Mouse (Mus musculus): Measurements from ENCODE around the gene Pla2g4d.

The Pla2g4d gene

GRCm38 (mm10) chr2:120288995-120289394, at the start of gene Pla2g4d:
Gene Pla2g4d, minus strand, starts transcription at chr2:120289197.
- no peak for DNase-seq (ENCODE audit: low read depth, low spot score)

- peak; percentile 42 for DNase-seq (ENCODE audit: low read depth, low spot score)
These were observed 48.9 kb upstream of the Pla2g4d start for GRCm38 (mm10) chr2:120337886-120338285.

GRCm38 (mm10) chr2:120331575-120331974, 42.6 kb upstream of the Pla2g4d start:
- peak; percentile 25 for DNase-seq (ENCODE audit: low read depth, low spot score)

GRCm38 (mm10) chr2:120315077-120315476, 26.1 kb upstream of the Pla2g4d start:
- no peak for DNase-seq (ENCODE audit: low read depth, low spot score)

DNA sequence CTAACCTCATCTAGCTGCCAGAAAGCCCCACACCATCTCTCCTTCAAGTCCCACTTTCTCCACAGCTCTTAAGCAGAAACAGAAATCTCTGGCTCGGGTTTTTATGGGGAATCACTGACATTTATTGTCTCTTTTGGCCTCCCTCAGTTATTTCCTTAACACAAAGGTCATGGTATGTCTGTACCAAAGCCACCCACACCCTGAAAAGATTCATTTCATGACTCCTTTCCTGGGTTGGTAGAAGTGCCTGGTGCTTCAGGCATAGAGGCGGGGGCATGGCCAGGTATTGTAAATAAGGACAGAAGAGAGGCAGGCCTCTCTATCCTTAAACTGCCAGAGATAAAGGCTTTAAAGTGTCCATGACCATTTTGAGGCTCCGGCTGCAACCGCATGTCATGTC, 25.5 kb upstream of the Pla2g4d start:
- DNase-seq (ENCODE audit: low read depth, low spot score): no peak

- DNase-seq (ENCODE audit: low read depth, low spot score): no peak
These were observed 25.0 kb upstream of the Pla2g4d start, which contains the start of gene Pla2g4f for GRCm38 (mm10) chr2:120313976-120314375. Gene Pla2g4f, minus strand, starts transcription at chr2:120314165.

GRCm38 (mm10) chr2:120312276-120312825, 23.4 kb upstream of the Pla2g4d start:
- DNase-seq (ENCODE audit: low read depth, low spot score): no peak

- no peak for DNase-seq (ENCODE audit: low read depth, low spot score)
These were observed 15.1 kb upstream of the Pla2g4d start for GRCm38 (mm10) chr2:120304113-120304512.

- DNase-seq (ENCODE audit: low read depth, low spot score): no peak
These were observed 12.1 kb upstream of the Pla2g4d start for GRCm38 (mm10) chr2:120301076-120301475.

DNA sequence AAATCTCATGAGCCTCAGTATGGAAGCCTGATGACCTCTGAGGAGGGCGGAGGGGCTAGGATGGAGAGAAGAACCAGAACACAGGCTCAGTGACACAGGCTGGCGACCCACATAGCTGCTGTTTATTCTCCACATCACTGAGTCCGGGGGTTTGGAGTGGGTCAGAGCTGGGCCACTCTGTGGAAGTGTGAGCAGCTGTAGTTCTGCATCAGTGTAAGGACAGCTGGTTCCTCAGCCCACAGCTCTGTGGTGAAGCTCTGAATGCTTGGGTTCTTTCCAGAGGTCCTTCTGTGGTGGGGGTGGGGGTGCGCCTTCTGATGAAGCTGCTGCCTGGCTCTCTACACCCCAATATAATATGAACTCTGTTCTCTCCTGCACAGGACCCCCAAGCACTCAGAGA, 10.9 kb upstream of the Pla2g4d start:
- no peak for DNase-seq (ENCODE audit: low read depth, low spot score)

DNA sequence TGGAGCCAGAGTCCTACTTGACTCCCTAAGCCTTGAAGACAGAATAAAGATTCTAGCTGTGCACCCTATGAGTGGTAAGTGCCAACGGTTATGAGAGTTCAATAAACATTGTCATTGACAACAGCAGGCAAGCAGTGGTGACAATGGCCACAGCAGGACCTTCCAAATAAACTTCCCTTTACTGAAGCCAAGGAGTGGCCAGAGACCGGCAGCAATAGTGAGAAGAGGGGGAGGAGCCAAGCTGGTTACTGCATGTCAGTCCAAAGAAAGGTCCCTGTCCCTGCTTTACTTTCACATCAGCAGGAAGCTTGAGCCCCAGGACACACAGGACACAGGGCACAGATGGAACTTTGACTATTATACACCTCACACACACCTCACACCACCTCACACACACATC, 7.2 kb upstream of the Pla2g4d start:
- no peak for DNase-seq (ENCODE audit: low read depth, low spot score)

- no peak for DNase-seq (ENCODE audit: low read depth, low spot score)
These were observed 2.6 kb upstream of the Pla2g4d start for GRCm38 (mm10) chr2:120291471-120292078.

DNA sequence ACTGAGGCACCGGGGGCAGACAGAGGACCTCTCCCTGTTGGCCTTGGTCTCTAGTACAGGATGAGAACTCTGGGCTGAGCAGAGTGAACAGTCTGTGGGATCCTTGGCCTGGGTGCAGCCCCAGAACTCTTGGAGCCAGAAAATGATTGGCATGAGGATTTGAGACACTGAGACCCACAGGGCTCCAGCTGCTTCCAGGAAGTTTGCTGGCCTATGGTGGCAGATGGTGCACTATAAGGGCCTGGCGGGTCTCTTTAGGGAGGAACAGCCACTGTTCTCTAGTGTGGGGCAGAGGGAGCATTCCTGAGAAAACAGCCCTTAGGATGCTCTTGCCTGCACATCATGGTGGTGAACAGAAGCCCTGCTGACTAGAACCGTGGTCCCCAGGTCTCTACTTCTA, 596 bp downstream of the Pla2g4d start:
- DNase-seq (ENCODE audit: low read depth, low spot score): no peak

DNA sequence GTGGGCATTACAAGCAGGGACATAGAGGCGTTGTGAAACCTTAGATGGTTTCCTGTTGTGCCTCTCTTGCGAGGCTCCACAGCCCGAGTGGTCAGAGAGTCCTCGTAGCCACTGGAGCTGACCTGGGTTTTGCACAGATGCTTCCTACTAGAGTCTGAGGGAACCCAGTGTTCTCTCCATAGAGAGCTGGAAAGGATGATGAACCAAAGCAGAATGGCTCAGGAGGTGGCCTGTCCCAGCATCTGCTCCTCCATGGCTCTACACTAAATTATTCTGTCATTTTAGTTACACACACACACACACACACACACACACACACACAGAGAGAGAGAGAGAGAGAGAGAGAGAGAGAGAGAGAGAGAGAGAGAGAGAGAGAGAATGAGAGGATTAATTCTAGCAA, 3.4 kb downstream of the Pla2g4d start:
- no peak for DNase-seq (ENCODE audit: low read depth, low spot score)

GRCm38 (mm10) chr2:120284705-120285104, 4.3 kb downstream of the Pla2g4d start:
- no peak for DNase-seq (ENCODE audit: low read depth, low spot score)

GRCm38 (mm10) chr2:120284094-120284493, 4.9 kb downstream of the Pla2g4d start:
- DNase-seq (ENCODE audit: low read depth, low spot score): no peak

DNA sequence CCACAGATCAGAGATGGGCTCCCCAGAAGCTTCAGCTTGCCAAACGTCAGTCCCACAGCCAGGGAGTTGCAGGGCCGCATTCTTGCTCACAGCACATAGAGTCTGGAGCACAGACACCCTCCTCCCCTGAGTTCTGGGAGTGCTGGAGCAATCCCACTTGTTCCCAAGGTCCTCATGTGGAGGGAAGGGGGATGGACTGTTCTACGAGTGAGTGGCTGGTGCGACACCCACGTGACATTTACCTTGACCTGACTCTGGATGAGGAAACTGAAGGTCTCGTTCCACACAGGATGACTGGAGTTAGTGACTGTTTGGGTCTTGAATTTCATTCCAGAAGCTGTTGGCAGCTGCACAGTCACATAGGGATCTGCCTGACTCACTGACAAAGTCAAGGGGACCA, 5.4 kb downstream of the Pla2g4d start:
- DNase-seq (ENCODE audit: low read depth, low spot score): no peak

DNA sequence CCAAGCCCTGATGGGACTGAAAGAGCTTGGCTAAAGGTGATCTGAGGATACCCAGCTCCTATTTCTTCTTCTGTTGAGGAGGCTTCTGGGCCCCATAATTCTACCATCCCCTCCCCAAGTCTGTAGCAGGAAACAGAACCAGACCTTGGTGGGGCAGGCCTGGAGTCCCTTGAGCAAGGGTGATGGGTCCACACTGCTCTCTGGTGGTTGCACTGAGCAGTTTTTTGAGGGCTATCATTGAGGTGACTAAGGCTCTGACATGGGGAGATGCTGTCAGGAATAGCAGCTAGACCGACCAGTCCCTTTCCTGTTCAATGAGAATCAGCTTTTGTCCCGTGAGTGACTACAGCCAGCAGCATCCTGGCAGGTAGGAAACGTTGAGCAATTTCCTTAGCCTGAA, 7.8 kb downstream of the Pla2g4d start:
- peak; percentile 34 for DNase-seq (ENCODE audit: low read depth, low spot score)

DNA sequence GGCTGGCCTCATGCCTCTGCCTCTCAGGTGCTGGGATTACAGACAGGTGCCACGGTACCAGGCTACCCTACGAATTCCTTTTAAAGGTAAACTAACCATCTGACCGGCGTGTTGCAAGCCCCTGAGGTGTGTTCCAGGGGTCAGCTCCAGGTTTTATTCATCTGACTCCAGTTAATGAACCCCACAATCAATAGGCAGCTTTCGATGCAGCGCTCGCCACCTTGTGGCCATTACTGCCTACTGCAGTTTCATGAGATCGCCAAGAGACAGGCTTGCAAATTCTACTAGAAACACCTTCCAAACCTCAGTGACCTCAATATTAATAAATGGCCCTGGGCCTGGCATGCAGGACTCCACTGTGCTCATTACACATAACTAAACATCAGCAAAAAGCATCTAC, 9.0 kb downstream of the Pla2g4d start:
- DNase-seq (ENCODE audit: low read depth, low spot score): peak; percentile 67

GRCm38 (mm10) chr2:120276951-120277350, 12.0 kb downstream of the Pla2g4d start:
- DNase-seq (ENCODE audit: low read depth, low spot score): no peak

DNA sequence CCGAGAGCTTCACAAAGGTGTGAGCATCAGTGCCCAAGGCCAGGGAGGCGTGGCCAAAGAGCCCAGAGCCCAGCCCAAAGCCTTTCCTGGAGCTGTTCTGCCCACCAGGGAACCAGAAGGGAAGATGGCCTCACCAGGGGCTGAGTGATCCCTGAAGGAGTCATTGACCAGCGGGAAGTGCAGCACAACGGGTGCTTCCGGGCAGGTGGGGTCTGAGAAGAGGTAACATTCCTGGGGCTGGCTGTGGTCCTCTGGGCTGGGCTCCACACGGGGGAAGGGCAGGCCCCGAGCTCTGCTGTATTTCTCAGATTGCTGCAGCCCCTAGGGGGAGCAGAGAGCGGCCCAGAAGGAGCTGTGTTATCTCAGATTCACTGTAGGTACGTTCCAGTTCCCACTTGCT, 20.4 kb downstream of the Pla2g4d start:
- DNase-seq (ENCODE audit: low read depth, low spot score): no peak

GRCm38 (mm10) chr2:120265523-120265922, 23.5 kb downstream of the Pla2g4d start:
- DNase-seq (ENCODE audit: low read depth, low spot score): peak; percentile 51

- no peak for DNase-seq (ENCODE audit: low read depth, low spot score)
These were observed 24.1 kb downstream of the Pla2g4d start for GRCm38 (mm10) chr2:120264858-120265257.

GRCm38 (mm10) chr2:120262876-120263275, 26.1 kb downstream of the Pla2g4d start:
- no peak for DNase-seq (ENCODE audit: low read depth, low spot score)
